Mouse (Mus musculus): ENCODE results near the gene Ankrd63. TPM values are rescaled to one million over a fixed set of nuclear protein-coding genes. Genes with fewer than 3 reads are reported as not detected.

Ankrd63 gene
- not detected in 2 replicates for polyA plus RNA-seq (2016; fragmentation: Nextera tagmentation; extraction: Ambion mirVana)

GRCm38 (mm10) chr2:118703913-118704730 is at the start of gene Ankrd63:
Gene Ankrd63, minus strand, starts transcription at chr2:118703963.
- Histone ChIP-seq H3K27ac (no peak within 1 kb of the TSS), H3K9me3 (no peaks in the 10 kb centered on the region), H3K4me3 (peak within 1 kb of the TSS; percentile 53), H3K27me3 (ENCODE audit: poor library complexity, severe bottlenecking) (peaks cover 100% of the 10 kb centered on the region), H3K4me1 (peaks cover 65% of the 10 kb centered on the region), H3K36me3 (replicated peaks) (no peaks in the 10 kb centered on the region)
- WGBS = under 1% methylated on average over 50 of the region's 50 CpGs
- DNase-seq (ENCODE audit: extremely low spot score, low spot score) = no peak

GRCm38 (mm10) chr2:118752792-118753108 is 49.0 kb upstream of the Ankrd63 start:
- no peak overlapping the region for H3K4me3 ChIP-seq
- no peak for DNase-seq (ENCODE audit: extremely low spot score, low spot score)
- H3K27me3 ChIP-seq (ENCODE audit: poor library complexity, severe bottlenecking) = peaks cover 79% of the 10 kb centered on the region
- WGBS = 82% methylated on average over 4 of the region's 4 CpGs
- no peak overlapping the region for H3K27ac ChIP-seq
- no peaks in the 10 kb centered on the region for H3K9me3 ChIP-seq
- peaks cover 14% of the 10 kb centered on the region for H3K36me3 ChIP-seq (replicated peaks)
- H3K4me1 ChIP-seq = peaks cover 43% of the 10 kb centered on the region

GRCm38 (mm10) chr2:118751896-118752791 is 48.4 kb upstream of the Ankrd63 start:
- 74% methylated on average over 16 of the region's 16 CpGs for WGBS

GRCm38 (mm10) chr2:118750476-118750875 is 46.7 kb upstream of the Ankrd63 start:
- Histone ChIP-seq H3K27me3 (ENCODE audit: poor library complexity, severe bottlenecking) (peaks cover 64% of the 10 kb centered on the region), H3K4me1 (peaks cover 56% of the 10 kb centered on the region), H3K36me3 (replicated peaks) (peaks cover 14% of the 10 kb centered on the region), H3K27ac (no peak overlapping the region), H3K9me3 (no peaks in the 10 kb centered on the region), H3K4me3 (no peak overlapping the region)
- no peak for DNase-seq (ENCODE audit: extremely low spot score, low spot score)
- 88% methylated on average over 8 of the region's 8 CpGs for WGBS

More at GRCm38 (mm10) chr2:118751896-118752791, 48.4 kb upstream of the Ankrd63 start:
- Histone ChIP-seq H3K27ac (no peak overlapping the region), H3K9me3 (no peaks in the 10 kb centered on the region), H3K4me1 (peaks cover 45% of the 10 kb centered on the region), H3K4me3 (no peak overlapping the region), H3K27me3 (ENCODE audit: poor library complexity, severe bottlenecking) (peaks cover 79% of the 10 kb centered on the region), H3K36me3 (replicated peaks) (peaks cover 14% of the 10 kb centered on the region)
- DNase-seq (ENCODE audit: extremely low spot score, low spot score) = no peak

GRCm38 (mm10) chr2:118749341-118749884 is 45.6 kb upstream of the Ankrd63 start:
- peak; percentile 35 for DNase-seq (ENCODE audit: extremely low spot score, low spot score)
- H3K27ac ChIP-seq = no peak overlapping the region
- H3K4me1 ChIP-seq = peaks cover 66% of the 10 kb centered on the region
- peak overlapping the region; percentile 18 for H3K4me3 ChIP-seq
- 22% methylated on average over 10 of the region's 10 CpGs for WGBS
- peaks cover 14% of the 10 kb centered on the region for H3K36me3 ChIP-seq (replicated peaks)
- H3K27me3 ChIP-seq (ENCODE audit: poor library complexity, severe bottlenecking) = peaks cover 69% of the 10 kb centered on the region
- no peaks in the 10 kb centered on the region for H3K9me3 ChIP-seq

GRCm38 (mm10) chr2:118747301-118747960 is 43.7 kb upstream of the Ankrd63 start:
- no peak overlapping the region for H3K27ac ChIP-seq

GRCm38 (mm10) chr2:118745915-118746901 is 42.4 kb upstream of the Ankrd63 start:
- Histone ChIP-seq H3K36me3 (replicated peaks) (peaks cover 14% of the 10 kb centered on the region), H3K4me3 (peak overlapping the region; percentile 95), H3K9me3 (no peaks in the 10 kb centered on the region), H3K4me1 (peaks cover 59% of the 10 kb centered on the region), H3K27me3 (ENCODE audit: poor library complexity, severe bottlenecking) (peaks cover 78% of the 10 kb centered on the region), H3K27ac (peak overlapping the region; percentile 90)
- peak; percentile 62 for DNase-seq (ENCODE audit: extremely low spot score, low spot score)
- WGBS = under 1% methylated on average over 113 of the region's 113 CpGs

More at GRCm38 (mm10) chr2:118747301-118747960, 43.7 kb upstream of the Ankrd63 start:
- DNase-seq (ENCODE audit: extremely low spot score, low spot score) = no peak
- 46% methylated on average over 10 of the region's 10 CpGs for WGBS
- Histone ChIP-seq H3K9me3 (no peaks in the 10 kb centered on the region), H3K27me3 (ENCODE audit: poor library complexity, severe bottlenecking) (peaks cover 82% of the 10 kb centered on the region), H3K36me3 (replicated peaks) (peaks cover 14% of the 10 kb centered on the region), H3K4me3 (peak overlapping the region; percentile 95), H3K4me1 (peaks cover 66% of the 10 kb centered on the region)

GRCm38 (mm10) chr2:118745232-118745884 is 41.6 kb upstream of the Ankrd63 start, which contains the start of gene Inafm2:
Gene Inafm2, plus strand, starts transcription at chr2:118745758.
- peak within 1 kb of the TSS; percentile 90 for H3K27ac ChIP-seq
- H3K4me1 ChIP-seq = peaks cover 57% of the 10 kb centered on the region
- peak within 1 kb of the TSS; percentile 95 for H3K4me3 ChIP-seq
- peak; percentile 90 for DNase-seq (ENCODE audit: extremely low spot score, low spot score)
- H3K27me3 ChIP-seq (ENCODE audit: poor library complexity, severe bottlenecking) = peaks cover 71% of the 10 kb centered on the region
- no peaks in the 10 kb centered on the region for H3K9me3 ChIP-seq
- H3K36me3 ChIP-seq (replicated peaks) = peaks cover 13% of the 10 kb centered on the region
- 2% methylated on average over 57 of the region's 57 CpGs for WGBS

GRCm38 (mm10) chr2:118744621-118745020 is 40.9 kb upstream of the Ankrd63 start:
- WGBS = 4% methylated on average over 7 of the region's 7 CpGs
- Histone ChIP-seq H3K4me3 (peak overlapping the region; percentile 95), H3K9me3 (no peaks in the 10 kb centered on the region), H3K27me3 (ENCODE audit: poor library complexity, severe bottlenecking) (peaks cover 64% of the 10 kb centered on the region), H3K4me1 (peaks cover 50% of the 10 kb centered on the region), H3K27ac (no peak overlapping the region), H3K36me3 (replicated peaks) (peaks cover 10% of the 10 kb centered on the region; the same call in 1 of the 2 replicates)
- no peak for DNase-seq (ENCODE audit: extremely low spot score, low spot score)

- Histone ChIP-seq H3K27ac (no peak overlapping the region), H3K36me3 (replicated peaks) (no peaks in the 10 kb centered on the region), H3K4me3 (no peak overlapping the region), H3K4me1 (peaks cover 37% of the 10 kb centered on the region), H3K9me3 (no peaks in the 10 kb centered on the region), H3K27me3 (ENCODE audit: poor library complexity, severe bottlenecking) (peaks cover 52% of the 10 kb centered on the region)
- DNase-seq (ENCODE audit: extremely low spot score, low spot score) = no peak
- 32% methylated on average over 8 of the region's 8 CpGs for WGBS
Measured at GRCm38 (mm10) chr2:118743261-118743943, 39.6 kb upstream of the Ankrd63 start.
